Comparison of ENCODE assay signal across 8 mouse cellular contexts in the genomic region with DNA sequence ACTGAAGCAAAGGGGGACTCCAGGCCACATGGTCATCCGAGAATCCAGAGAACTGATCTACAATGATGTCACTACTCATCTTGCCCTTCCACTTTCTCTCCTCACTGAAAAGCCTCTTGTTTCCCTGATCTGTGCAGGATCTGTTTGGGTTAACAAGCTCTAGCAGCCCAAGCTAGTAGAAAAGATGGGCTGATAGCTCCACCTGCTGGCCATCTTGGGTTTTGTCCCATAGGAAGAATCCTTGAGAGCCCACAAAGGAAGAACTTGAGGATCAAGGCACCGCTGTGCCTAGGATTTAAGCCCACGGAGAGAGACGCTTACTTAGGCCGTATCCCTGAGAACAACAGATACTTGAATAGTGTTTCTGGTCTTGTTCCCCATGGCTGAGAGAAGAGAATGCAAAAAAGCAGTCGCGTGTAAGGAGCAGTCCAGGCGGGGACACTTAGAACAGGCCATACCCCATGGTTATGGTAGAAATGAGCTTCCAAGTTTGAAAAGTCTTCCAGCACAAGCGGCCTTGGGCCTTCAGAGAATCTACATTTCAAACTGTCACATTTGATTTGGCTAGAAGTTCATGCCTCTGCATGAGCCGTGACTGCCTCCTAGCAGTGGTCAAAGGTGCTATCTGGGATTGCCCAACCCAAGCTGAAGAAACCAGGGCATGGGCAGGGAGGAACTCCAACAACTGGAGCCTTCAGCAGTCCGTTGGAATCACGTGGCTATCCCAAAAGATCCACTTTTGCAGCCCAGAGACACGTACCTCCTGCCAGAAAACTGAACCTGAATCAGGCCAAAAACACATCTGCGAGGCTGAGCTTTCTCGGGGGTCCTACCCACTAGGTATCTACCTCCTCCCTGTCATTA. TPM values are rescaled to one million over a fixed set of nuclear protein-coding genes. Genes with fewer than 3 reads are reported as not detected.
DNase-seq lines count a peak whose midpoint lies in the region; ATAC-seq lines count a peak whose summit lies in the region.

No protein-coding gene starts in this region.

- DNase-seq in CD4-positive, CD25-positive, alpha-beta regulatory T cell, adult 2 months (ENCODE audit: low read depth, low spot score) = peak; percentile 90
- peak; percentile 81 for DNase-seq in brain, embryonic 18.5 days (ENCODE audit: low read depth, low spot score)
- DNase-seq in kidney, postnatal 10 days = peak; percentile 94
- DNase-seq in natural killer cell, adult 2 months (ENCODE audit: low spot score in 2 of 2) = peak; percentile 71 to 81

- peak overlapping the region; percentile 85 for H3K4me2 ChIP-seq in heart, embryonic 13.5 days
- H3K4me2 ChIP-seq in liver, embryonic 12.5 days = peak overlapping the region; percentile 81
- H3K4me2 ChIP-seq in stomach, embryonic 15.5 days = peak overlapping the region; percentile 53

- H3K36me3 ChIP-seq in heart, embryonic 13.5 days = peaks cover 31% of the 10 kb centered on the region
- peaks cover 34% of the 10 kb centered on the region for H3K36me3 ChIP-seq in liver, embryonic 12.5 days
- H3K36me3 ChIP-seq in stomach, embryonic 15.5 days = peaks cover 28% of the 10 kb centered on the region

- 4% methylated on average over 15 of the region's 15 CpGs for WGBS in heart, embryonic 13.5 days
- 3% methylated on average over 15 of the region's 15 CpGs for WGBS in liver, embryonic 12.5 days (ENCODE audit: insufficient replicate concordance)
- 5% methylated on average over 15 of the region's 15 CpGs for WGBS in stomach, embryonic 15.5 days

- peaks cover 22% of the 10 kb centered on the region for H3K4me1 ChIP-seq in heart, embryonic 13.5 days
- H3K4me1 ChIP-seq in liver, embryonic 12.5 days = peaks cover 47% of the 10 kb centered on the region
- peaks cover 26% of the 10 kb centered on the region for H3K4me1 ChIP-seq in stomach, embryonic 15.5 days

- no peaks in the 10 kb centered on the region for H3K9me3 ChIP-seq in heart, embryonic 13.5 days
- H3K9me3 ChIP-seq in liver, embryonic 12.5 days (replicated peaks) = no peaks in the 10 kb centered on the region
- H3K9me3 ChIP-seq in stomach, embryonic 15.5 days = no peaks in the 10 kb centered on the region

- H3K9ac ChIP-seq in heart, embryonic 13.5 days = peak overlapping the region; percentile 28; the same call in 1 of the 2 replicates
- peak overlapping the region; percentile 58 for H3K9ac ChIP-seq in liver, embryonic 12.5 days
- no peak overlapping the region for H3K9ac ChIP-seq in stomach, embryonic 15.5 days

- peak overlapping the region; percentile 77 for H3K4me3 ChIP-seq in heart, embryonic 13.5 days
- H3K4me3 ChIP-seq in liver, embryonic 12.5 days = peak overlapping the region; percentile 66
- H3K4me3 ChIP-seq in stomach, embryonic 15.5 days (replicated peaks) = peak overlapping the region; percentile 70

- peaks cover 23% of the 10 kb centered on the region; the same call in 1 of the 2 replicates for H3K27me3 ChIP-seq in heart, embryonic 13.5 days (replicated peaks)
- peaks cover 22% of the 10 kb centered on the region for H3K27me3 ChIP-seq in liver, embryonic 12.5 days (replicated peaks)
- no peaks in the 10 kb centered on the region for H3K27me3 ChIP-seq in stomach, embryonic 15.5 days (replicated peaks)

- H3K27ac ChIP-seq in heart, embryonic 13.5 days (replicated peaks) = peak overlapping the region; percentile 63
- peak overlapping the region; percentile 87 for H3K27ac ChIP-seq in liver, embryonic 12.5 days
- peak overlapping the region; percentile 72 for H3K27ac ChIP-seq in stomach, embryonic 15.5 days

- peak; percentile 64 for ATAC-seq in erythroid progenitor cell, adult 5-6 weeks (replicated peaks; ENCODE audit: low FRiP score, poor library complexity, severe bottlenecking)
- ATAC-seq in heart, embryonic 13.5 days (ENCODE audit: extremely low read depth, insufficient number of reproducible peaks, low FRiP score, low TSS enrichment) = peak; percentile 21
- peak; percentile 65 for ATAC-seq in liver, embryonic 12.5 days
- ATAC-seq in stomach, embryonic 15.5 days (ENCODE audit: insufficient read depth, low FRiP score, low read depth) = peak; percentile 51

RNA-seq across cellular contexts. Expression of a gene that starts 0.6 kb away (rescaled TPM):
- total RNA-seq in erythroid progenitor cell, adult 5-6 weeks (2015; ENCODE audit: low replicate concordance) = 1.1 and 4.6 TPM in 2 replicates
- total RNA-seq in erythroid progenitor cell, adult 5-6 weeks (2017; ENCODE audit: low replicate concordance) = 0.91 and 4.5 TPM in 2 replicates
- polyA plus RNA-seq in heart, embryonic 13.5 days (2015; fragmentation: Nextera tagmentation; extraction: Ambion mirVana) = 16.6 and 16.8 TPM in 2 replicates
- 10.3 TPM in 2 replicates for polyA plus RNA-seq in liver, embryonic 12.5 days (2016; fragmentation: Nextera tagmentation; extraction: Ambion mirVana)
- polyA plus RNA-seq in stomach, embryonic 15.5 days (2015; fragmentation: Nextera tagmentation; extraction: Ambion mirVana) = 18.4 and 19.1 TPM in 2 replicates

RNA-seq across cellular contexts. Expression of a gene that starts 9.6 kb away (rescaled TPM):
- not detected in 2 replicates for total RNA-seq in erythroid progenitor cell, adult 5-6 weeks (2015; ENCODE audit: low replicate concordance)
- not detected in 2 replicates for total RNA-seq in erythroid progenitor cell, adult 5-6 weeks (2017; ENCODE audit: low replicate concordance)
- polyA plus RNA-seq in heart, embryonic 13.5 days (2015; fragmentation: Nextera tagmentation; extraction: Ambion mirVana) = 0.51 and 0.53 TPM in 2 replicates
- 0.24 TPM in 1 of 2 replicates, not detected in the other for polyA plus RNA-seq in liver, embryonic 12.5 days (2016; fragmentation: Nextera tagmentation; extraction: Ambion mirVana)
- polyA plus RNA-seq in stomach, embryonic 15.5 days (2015; fragmentation: Nextera tagmentation; extraction: Ambion mirVana) = 24.1 and 24.7 TPM in 2 replicates

RNA-seq across cellular contexts. Expression of a gene that starts 20.0 kb away (rescaled TPM):
- 43.6 and 74.2 TPM in 2 replicates for total RNA-seq in erythroid progenitor cell, adult 5-6 weeks (2015; ENCODE audit: low replicate concordance)
- total RNA-seq in erythroid progenitor cell, adult 5-6 weeks (2017; ENCODE audit: low replicate concordance) = 48.6 and 57.6 TPM in 2 replicates
- polyA plus RNA-seq in heart, embryonic 13.5 days (2015; fragmentation: Nextera tagmentation; extraction: Ambion mirVana) = 114 and 126 TPM in 2 replicates
- 107 and 109 TPM in 2 replicates for polyA plus RNA-seq in liver, embryonic 12.5 days (2016; fragmentation: Nextera tagmentation; extraction: Ambion mirVana)
- 175 and 179 TPM in 2 replicates for polyA plus RNA-seq in stomach, embryonic 15.5 days (2015; fragmentation: Nextera tagmentation; extraction: Ambion mirVana)

RNA-seq across cellular contexts. Expression of a gene that starts 20.2 kb away (rescaled TPM):
- total RNA-seq in erythroid progenitor cell, adult 5-6 weeks (2015; ENCODE audit: low replicate concordance) = 2.5 TPM in 1 of 2 replicates, not detected in the other
- 0.08 TPM in 1 of 2 replicates, not detected in the other for total RNA-seq in erythroid progenitor cell, adult 5-6 weeks (2017; ENCODE audit: low replicate concordance)
- polyA plus RNA-seq in heart, embryonic 13.5 days (2015; fragmentation: Nextera tagmentation; extraction: Ambion mirVana) = 2.1 and 2.3 TPM in 2 replicates
- polyA plus RNA-seq in liver, embryonic 12.5 days (2016; fragmentation: Nextera tagmentation; extraction: Ambion mirVana) = 2.0 and 2.1 TPM in 2 replicates
- 5.1 and 5.3 TPM in 2 replicates for polyA plus RNA-seq in stomach, embryonic 15.5 days (2015; fragmentation: Nextera tagmentation; extraction: Ambion mirVana)

Comparison
In these comparisons a context has a peak if more than half of its experiments do, and no peak if none do; other contexts are left out.
1. Peak in every context shown above with its lines: DNase-seq, ATAC-seq, H3K4me3 ChIP-seq and H3K27ac ChIP-seq.
2. RNA of a gene that starts 9.6 kb away (polyA plus RNA-seq): 24.1 to 24.7 TPM in stomach, embryonic 15.5 days; 0.51 to 0.53 TPM in heart, embryonic 13.5 days and 0.24 TPM in liver, embryonic 12.5 days; every median in the first group is over 10 times any median in the second.